Mouse (Mus musculus): Measurements from ENCODE around the gene Myh9.

The Myh9 gene

DNA sequence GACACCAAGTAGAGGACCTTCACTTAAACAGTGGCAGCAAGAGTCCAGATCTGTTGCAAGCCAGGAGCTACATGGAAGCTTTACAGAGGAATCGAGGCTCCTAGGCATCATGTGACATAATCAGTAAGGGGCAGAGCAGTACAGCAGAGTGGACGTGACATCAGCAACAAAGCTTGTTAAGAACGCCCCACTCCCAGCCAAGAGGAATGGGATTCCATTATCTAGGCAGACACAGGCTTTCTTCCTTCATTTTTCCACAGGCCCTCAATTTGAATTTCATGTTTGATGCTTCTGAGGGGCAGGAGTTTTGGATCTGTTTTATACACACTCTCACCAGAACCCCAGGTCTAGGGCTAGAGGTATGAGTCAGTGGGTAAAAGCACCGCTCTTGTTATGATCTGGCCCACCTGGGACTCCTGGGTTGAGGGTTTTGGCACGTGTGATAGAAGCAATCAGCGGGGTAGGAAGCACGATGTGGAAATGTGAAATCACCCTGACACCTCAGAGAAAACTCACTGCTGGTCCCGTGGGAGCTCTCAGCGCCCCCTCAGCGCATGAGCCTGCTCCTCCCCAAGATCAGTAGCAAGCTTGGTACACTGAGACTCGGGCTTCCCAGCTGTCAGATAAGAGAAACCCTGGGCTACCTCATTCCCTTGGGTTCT, 30.7 kb downstream of the Myh9 start:
- no peak for DNase-seq (ENCODE audit: extremely low spot score, low read depth, low spot score)

DNA sequence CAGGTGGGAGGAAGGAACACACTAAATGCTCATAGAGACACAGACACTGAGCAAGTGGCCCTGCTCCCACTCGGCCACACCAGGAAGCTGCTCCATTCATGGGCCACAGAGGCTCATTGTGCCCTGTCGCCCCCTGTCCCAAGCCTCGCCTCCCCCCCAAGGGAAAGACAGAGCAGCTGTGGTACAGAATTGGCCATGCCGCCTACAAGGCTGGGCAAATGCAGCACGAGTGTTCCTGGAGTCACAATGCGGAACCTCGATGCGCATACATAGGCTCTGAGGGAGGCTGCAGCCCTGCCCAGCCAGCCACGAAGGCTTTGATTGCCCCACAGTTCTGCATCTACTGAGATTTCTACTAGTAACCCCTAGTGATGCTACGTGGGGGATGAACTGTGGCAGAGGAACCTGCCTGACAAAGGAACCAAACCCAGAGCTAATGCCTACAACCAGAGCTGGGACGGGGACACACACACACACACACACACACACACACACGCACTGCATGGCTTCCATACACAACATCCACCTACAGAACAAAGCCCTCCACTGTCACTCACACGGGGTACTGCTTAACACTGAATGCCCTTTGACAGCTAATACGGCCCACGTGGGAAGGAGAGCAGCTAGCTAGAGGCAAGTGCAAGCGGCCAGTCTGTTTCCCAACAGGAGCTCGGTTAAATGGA, 31.4 kb downstream of the Myh9 start:
- no peak for DNase-seq (ENCODE audit: extremely low spot score, low read depth, low spot score)

DNA sequence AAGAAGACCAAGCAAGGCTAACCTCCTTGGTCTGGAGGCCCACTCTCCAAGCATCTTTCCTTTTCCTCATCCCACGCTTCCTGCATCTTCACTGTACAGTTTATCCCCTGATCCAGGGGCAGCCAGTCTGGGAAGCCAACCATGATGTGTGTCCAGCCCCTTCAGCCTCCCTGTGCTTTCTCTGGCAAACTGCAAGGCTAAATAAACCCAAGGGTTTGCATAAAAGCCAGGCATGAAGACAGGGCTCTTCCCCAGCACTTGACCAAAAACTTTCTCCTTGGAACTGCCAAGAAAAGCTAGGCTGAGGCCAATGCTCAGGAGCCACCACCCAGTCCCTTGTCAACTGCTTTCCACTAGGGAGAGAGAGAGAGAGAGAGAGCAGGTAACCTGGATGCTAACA, 32.5 kb downstream of the Myh9 start:
- DNase-seq (ENCODE audit: extremely low spot score, low read depth, low spot score): no peak

DNA sequence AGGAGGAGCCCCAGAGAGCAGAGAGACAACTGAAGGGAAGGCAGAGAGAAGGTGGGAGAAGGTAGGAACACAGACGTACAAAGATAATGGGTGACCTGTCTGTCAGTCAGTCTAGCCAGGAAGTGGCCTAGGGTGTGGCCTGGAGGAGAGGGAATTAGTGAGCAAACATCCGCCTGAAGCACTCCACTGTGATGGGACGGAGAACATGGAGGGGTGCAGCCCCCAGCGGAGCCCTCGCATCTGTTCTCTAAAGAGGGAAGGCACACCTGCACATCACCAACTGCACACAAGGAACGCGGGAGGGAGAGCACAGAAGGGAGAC, 34.8 kb downstream of the Myh9 start:
- no peak for DNase-seq (ENCODE audit: extremely low spot score, low read depth, low spot score)

DNA sequence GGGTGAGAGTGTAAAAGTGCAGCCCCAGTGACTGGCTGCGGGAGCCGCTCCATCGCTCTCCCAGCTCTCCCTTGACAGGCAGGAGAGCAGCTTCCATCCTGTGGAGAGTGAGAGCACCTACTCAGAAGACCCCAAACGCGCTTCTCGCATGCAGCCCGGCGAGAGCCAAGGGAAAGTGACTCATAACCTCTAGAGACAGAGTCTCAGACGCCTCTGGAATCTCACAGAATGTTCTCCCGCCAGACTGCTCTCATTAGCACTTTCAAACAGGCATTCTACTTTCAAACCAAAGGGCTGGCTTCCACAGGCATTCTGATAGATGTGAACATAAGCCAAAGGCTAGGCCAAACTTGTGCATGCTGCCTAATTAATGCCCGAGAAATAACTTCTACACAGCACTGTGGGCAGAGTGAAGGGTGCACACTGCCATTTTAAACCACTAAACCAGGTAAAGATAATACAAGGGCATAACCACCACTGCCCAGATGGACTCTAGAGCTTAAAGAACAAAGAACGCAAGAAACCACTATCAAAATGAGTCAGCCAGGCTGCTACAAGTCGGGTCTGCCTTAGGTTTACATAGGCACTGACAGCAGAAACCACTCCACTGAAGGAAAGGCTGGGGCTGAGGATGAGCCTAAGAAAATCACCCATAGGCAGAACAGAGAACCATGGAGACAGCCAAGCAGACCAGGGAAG, 35.3 kb downstream of the Myh9 start:
- no peak for DNase-seq (ENCODE audit: extremely low spot score, low read depth, low spot score)

DNA sequence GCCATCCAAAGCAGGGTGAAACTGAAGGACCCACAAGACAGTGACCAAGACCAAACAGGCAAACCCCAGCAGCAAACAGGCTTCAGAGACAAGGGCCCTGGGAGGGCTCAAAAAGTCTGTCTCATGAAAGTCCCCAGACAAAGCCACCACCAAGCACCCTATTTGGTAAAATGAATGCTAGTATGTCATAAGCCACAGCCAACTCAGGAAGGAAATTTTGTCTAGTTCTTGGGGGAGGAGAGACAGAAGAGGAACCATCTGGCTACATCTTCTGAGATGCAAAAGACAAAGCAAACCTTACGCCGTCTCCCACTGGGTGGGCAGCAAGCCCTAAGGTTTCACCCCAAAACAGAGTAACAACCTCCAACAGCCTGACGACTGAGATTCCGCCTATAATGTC, 36.3 kb downstream of the Myh9 start:
- DNase-seq (ENCODE audit: extremely low spot score, low read depth, low spot score): no peak

DNA sequence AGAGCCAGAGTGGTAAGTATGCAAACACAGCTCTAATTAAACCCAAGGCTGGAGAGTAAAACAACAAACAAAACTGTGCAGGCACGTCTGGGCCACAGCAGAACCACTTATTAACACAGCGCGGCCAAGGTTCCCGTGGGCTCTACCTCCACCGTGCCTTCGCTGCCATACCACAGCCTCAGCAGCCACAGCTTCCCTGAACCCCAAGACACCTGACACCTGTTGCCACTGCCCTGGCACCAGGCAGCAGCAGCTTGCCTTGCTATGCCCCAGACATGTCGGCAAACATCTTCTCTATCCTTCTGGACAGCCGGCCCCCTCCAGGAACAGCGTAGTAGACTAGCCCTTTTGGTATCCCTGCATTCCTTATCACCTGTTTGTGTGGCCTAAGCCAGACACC, 37.0 kb downstream of the Myh9 start:
- DNase-seq (ENCODE audit: extremely low spot score, low read depth, low spot score): no peak

DNA sequence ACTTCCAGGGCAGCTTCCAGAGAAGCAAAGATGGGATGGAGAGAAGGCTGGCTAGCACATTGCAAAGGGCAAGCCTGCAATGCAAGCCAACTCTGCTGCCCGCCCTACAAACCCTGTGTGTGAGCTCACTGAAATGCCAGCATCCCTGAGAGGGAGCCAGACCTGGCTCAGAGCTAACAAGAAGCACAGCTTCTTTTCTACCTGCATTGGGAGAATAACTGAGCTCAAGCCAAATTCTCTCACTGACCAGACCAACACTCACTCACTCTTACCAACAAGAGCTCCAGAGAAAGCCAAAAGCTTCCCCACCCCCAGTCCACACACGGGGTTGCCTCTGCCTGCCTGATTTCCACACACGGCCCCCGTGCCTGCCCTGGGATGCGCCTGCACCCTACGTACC, 37.5 kb downstream of the Myh9 start:
- no peak for DNase-seq (ENCODE audit: extremely low spot score, low read depth, low spot score)

DNA sequence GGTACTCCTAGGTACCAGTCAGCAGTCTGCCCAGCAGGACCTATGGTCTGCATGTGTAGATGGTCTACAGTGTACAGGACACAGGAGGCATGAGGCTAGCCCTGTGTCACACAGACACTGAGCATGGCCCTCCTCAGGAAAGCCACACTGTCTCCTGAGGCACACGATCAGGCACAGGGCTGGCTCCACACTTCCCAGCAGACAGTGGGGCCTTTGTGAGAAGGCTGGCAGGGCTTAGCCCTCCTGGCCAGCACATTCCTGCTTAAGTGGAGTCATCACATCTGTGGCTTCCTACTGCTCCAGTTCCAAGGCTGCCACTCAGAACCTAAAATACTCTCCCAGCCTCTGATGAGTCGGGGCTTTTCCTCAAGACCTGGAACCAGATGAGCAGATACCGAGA, 38.2 kb downstream of the Myh9 start:
- no peak for DNase-seq (ENCODE audit: extremely low spot score, low read depth, low spot score)

DNA sequence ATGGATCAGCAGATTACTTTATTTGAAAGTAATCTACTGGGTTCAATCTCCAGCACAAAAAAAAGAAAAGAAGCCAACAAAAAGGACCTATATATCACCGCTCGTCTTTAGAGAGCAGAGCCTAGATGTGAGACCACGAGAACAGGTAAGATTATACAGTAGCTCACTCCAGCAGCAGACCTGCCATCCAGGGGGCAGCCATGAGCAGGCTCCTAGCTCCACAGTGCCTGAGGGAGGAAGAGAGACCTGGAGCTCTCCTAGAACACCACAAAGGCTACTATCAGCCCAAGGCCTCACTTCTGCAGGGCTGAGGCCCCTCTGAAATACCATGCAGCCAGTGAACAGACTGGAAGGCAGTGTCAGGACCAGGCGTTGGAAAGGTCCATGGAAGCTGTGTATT, 39.0 kb downstream of the Myh9 start:
- DNase-seq (ENCODE audit: extremely low spot score, low read depth, low spot score): no peak

DNA sequence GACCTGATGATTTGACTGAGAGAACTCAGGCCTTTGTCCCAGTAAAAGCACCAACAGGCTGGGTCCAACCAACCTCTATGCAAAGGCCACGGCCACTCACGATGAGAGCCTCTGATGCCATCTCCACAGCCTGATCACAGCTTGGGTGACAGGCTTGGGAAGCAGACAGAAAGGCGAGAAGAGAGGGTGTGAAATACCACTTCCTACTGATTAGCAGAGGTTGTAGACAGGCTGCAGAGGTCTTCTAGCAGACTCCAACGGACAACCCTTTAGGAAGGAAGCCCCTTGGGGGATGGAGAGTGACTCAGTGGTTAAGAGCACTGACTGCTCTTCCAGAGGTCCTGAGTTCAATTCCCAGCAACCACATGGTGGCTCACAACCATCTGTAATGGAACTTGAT, 40.8 kb downstream of the Myh9 start:
- DNase-seq (ENCODE audit: extremely low spot score, low read depth, low spot score): no peak

DNA sequence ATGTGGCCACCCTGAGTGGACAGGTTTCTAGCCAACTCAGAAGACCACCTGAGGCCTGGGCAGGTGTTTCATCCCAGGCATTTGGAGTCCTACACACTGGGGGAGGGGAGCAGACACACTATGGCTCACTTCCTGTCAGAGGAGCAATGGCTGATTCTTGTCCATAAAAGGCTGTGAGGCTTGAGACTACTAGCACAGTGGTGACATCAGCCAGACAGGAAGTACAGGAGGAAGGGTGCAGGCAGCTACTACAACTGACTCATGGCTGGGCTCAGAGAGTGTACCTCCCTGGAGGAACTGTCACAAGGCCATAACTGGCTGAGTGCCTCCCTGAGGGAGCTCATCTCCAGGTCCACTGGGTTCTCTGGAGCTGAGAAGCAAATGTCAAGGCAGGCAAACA, 41.5 kb downstream of the Myh9 start:
- no peak for DNase-seq (ENCODE audit: extremely low spot score, low read depth, low spot score)

DNA sequence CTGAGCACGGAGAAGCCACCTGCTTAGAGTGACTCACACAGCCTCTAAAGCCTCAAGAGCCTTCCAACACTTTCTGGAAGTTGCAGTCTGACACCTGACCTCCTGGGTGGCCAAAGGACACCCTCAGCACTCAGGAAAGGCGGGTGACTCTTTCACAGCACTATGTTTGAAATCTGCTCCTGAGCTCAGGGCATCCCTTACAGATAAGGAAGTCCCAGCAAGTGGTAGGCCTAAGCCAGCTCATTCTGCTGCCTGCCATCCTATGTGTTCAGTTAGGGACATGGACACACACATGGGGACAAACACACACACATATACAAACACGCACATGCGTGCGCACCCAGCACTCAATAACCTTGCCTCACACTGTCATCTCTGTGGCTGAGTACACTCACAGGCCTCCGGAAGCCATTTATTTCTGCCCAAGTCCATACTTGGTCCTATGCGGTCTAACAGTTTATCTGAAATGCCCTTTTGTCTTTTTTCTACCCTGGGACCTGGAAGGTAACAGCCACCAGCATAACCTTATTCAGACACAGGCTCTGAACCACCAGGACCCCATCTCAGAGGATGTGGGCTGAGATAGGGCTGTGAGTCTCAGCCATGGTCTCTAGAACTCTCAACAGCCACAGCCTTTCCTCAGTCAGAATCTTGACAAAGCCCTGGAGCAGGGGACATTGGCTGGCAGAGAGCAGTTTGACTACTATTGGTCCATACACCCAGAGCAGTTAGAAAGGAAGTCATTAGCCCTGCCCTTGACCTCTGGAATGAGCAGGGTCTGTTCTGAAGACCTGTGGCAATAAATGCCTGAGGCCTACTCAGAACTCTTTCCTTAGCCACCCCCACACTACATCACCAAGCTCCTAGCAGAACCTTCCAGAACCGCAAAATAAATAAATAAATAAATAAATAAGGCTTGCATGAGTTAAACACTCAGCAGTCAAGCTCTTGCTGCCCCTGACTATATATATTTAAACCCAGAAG, 42.2 kb downstream of the Myh9 start:
- DNase-seq (ENCODE audit: extremely low spot score, low read depth, low spot score): no peak

DNA sequence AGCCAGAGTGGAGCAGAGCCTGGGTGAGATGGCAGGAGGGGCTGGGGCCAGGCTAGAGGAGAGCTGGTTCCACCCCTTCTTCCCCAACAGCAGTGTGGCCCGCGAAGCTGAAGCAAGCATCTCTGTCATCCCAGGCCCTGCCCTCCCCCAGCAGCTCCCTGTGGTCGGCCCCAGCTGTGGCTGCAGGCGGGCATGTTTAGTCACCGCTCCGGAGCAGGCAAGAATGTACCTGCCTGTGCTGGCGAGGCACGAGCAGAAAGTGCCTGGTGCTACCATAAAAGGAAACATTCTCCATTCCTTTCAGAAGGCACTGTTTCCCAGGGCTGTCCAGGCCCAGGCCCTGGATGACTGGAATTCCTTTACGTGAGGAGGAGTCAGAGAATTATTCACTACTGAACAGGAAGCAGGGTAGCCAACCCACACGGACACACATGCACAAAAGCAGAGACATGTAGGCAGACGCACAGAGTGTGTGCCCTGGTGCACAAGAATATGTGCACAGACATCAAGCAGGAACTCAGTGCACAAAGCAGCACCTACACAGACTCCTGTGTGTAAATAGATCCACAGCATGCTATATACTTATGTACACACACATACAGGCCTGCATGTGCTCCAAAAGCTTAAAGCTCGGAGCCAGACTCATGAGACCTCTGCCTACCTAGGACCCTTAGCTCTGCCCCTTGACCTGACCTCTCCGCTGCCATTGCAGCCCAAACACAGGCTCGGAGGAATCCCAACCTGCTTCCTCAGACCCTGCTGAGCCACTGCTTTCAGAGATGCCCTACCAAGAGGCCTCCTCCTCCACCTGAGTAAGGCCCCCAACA, 43.1 kb downstream of the Myh9 start:
- no peak for DNase-seq (ENCODE audit: extremely low spot score, low read depth, low spot score)

DNA sequence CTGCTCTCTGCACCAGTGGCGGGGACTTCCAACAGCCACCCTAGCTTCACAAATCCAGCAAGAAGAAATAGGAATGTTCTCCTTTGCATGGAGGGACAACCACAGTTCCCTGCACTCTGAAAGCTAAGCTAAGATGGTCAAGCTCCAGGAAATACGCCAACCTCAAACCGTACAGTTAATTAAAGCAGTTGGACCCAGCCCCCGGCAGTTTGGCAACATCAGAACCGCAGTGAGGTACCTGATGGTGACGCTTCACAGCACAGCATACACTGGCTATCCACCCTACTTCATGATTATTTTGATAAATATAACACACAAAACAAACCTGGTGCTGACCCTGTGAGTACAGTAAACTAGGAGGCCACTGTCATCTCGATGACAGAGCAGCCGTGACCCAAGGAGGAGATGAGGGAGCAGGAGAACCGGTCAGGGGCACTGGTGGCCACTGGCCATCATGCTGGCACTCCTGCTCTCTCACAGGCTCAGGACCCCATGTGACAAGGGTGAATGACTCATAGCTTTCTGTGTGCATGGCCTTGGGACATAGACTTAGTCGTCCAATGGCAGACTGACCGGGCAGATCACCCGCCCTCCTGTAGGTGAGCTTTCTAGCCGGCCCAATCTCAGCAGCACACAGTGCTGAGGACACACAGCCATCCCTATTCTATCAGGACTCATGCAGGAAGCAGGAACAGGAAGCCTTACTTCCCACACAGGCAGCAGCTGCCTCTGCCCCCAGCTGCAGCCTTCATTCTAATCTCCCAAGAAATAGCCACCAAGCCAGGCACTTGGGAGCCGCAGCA, 44.2 kb downstream of the Myh9 start:
- DNase-seq (ENCODE audit: extremely low spot score, low read depth, low spot score): no peak

DNA sequence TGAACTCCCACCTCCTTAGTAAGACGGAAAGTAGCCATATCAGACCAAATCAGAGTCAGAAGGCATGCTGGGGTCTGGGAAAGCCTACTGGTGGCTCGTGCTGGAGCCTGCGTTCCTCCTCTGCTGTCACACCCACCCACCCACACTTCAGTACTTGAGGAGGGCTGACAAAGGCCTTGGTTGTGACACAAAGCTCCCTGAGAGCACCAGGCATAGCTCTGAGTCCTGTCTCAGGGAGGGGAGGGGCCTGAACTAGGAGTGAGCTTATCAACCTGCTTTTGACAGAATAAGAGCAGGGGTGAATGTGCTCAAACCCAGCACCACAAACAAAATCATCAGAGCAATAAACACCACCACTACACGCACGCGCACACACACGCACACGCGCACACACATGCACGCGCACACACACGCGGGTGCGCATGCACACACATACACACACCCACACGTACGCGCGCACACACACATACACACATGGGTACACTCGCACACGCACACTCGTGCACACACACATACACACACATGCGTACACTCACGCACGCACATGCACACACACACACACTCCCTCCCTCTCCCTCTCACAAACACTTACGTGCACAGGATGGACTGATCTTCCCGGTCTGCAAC, 45.5 kb downstream of the Myh9 start:
- no peak for DNase-seq (ENCODE audit: extremely low spot score, low read depth, low spot score)

DNA sequence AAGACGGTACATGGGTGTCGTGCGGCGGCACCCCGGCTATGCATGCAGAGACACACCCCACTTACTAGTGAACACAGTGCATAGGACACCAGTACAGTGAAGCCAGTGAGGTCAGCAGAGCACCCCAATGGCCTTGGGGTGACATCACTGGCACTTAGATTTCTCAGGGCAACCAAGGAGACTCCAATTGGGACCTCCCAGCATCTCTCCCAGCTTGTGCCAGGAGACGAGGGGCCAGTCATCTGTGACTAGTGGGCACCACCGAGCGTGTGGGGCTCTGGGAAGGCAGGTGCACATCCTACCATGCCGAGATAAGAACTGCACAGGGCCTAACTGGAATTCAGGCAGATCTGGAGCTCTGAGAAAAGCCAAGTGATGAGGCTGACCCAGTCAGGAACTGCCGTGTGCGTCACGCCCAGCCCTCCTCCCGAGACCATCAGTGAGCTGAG, 47.0 kb downstream of the Myh9 start:
- DNase-seq (ENCODE audit: extremely low spot score, low read depth, low spot score): no peak

DNA sequence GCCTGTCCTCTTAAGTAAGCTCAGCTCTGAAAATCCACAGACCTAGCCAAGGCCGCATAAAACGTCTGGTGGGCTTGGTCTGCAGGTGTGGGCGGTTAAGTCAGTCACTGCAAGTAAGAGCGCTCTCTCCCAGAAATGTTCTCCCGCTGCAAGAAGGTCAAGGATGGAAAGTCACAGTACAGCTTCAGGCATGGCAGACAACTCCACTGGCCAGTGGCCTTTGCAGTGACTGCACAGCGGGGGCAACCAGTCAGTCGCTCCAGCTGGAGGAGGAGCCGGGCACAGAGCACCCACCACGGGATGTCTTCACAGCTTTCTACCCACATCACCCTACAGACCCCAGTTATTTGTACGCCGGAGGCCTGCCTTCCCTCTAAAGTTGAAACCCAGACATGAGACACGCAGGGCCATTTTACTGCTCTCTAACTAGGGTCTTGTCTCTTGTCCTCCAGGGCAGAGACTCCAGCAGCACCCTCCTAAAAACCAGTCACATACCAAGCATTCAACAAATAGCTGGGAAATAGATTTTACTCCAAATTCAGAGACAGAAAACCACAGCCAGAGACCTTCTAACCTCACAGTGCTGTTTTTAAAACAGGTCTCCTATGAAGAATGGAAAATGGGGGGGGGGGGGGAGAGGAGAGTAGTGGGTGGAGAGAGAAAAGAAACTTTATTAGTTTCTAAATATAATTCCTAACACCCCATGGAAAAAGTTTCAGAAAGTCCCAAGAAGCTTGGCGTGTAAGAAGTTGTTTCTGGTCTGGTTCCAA, 47.7 kb downstream of the Myh9 start:
- DNase-seq (ENCODE audit: extremely low spot score, low read depth, low spot score): no peak

All from hindlimb bud, embryonic 11.5 days (tissue).